Mouse (Mus musculus) testis, postnatal 10 days (tissue): ENCODE measurements at regions not wholly inside any gene's neighbourhood (a gene's known extent, or its start where the extent isn't known, plus 50 kb on each side); places are given as distances from the start of the nearest gene placed in this dataset.

Experiments used
- DNase-seq: peaks from one replicate; pipeline ENCODE4 v3.0.0; 2021; ENCODE audit warnings: low spot score

DNA sequence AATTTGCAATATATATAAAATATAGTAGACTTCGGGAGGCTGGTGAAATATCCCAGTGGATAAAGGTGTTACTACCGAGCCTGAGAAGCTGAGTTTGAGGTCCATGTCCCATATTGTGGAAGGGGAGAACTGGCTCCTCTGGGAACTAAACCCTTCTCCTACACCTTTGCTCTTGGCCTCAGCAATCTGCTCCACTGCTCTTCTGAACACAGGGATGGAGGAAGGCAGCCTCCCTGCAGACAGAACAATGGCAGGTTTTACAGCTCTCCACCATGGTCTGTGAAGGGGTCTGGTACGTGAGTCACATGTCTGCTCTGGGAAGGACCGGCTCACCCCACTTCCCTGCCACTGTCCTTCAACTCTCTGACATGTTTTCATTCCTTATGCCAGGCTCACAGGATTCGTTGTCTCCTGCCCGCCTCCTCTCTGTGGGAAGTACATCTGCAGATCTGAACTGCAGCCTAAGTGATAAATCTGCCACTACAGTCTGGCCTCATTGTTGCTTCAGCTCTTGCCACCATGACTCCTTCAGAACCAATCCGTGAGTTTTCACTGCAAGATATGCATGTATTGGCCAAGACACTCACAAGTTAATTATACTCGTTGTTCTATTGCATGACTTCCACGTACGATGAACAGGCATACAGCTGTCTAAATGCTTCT, 220.0 kb upstream of the Gm9767 start:
- DNase-seq: no peak

DNA sequence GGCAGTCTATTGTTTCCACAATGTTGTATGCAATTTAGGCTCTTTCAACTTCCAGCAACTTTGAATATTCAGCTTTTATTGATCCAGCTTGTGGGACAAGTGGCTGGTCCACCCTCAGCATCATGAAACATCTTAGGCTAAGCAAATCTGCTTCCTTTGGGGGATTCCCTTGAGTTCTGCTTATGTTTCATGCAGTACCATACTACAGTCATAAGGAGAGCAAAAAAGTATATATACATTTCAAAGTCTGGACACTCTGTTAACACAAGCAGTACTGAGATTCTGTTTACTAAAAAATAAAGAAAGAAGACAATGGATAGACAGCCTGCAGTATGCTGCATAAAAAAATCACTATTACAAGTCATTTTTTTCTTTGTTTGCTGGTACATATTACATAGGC, 233.7 kb upstream of the Gm9767 start:
- DNase-seq: no peak

DNA sequence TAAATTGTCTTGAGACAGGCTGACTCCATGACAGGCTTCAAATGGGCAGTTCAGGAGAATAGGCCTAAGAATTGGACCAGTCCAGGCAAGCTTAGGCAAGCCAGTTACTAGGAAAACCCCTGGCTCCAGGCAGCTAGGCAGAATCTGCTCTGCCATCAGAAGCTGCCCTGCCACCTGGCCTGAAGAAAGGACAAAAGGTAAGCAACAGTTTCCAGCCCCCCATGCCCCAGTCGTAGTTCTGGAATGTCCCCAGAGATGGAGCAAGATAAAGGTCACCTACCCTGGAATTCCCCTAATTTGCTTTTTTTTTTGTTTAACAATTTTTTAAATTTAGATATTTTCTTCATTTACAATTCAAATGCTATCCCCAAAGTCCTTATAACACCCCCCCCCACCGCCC, 248.8 kb upstream of the Gm9767 start:
- no peak for DNase-seq

DNA sequence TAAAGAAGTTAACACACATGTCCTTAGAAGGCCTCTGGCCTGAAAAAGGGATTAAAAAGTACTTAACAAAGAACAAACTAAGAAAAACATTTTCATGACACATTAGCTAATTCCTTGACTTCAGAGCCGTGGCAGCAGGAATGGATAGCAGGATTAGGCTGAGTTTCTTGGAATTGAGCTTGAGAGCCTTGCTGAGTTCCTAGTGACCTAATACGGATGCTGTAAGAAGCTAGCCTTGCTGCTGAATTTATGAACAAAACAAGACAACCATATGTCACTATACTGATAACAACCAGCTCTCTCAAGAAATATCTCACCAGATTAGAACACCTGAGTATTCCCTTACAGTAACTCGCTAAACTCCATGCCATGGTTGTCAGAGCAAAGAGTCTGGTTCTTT, 268.2 kb upstream of the Smlr1 start:
- no peak for DNase-seq

DNA sequence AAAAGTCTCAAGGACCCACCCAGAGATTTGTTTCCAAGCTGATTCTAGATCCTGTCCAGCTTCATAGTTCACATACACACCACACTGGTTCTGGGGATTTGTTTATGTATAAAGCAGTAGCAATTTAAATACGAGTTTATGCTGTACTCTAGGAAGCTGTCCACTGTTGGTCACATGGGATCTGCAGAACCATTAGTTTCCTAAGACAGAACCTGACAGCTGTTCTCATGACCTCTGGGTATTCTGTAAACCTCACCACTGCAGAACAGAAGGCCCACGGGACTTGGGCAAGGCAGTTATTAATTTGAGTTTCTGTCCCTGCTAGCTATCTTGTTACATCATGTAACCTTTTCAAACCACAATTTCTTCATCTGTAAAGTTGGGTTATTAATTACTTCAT, 265.4 kb upstream of the Smlr1 start:
- no peak for DNase-seq

DNA sequence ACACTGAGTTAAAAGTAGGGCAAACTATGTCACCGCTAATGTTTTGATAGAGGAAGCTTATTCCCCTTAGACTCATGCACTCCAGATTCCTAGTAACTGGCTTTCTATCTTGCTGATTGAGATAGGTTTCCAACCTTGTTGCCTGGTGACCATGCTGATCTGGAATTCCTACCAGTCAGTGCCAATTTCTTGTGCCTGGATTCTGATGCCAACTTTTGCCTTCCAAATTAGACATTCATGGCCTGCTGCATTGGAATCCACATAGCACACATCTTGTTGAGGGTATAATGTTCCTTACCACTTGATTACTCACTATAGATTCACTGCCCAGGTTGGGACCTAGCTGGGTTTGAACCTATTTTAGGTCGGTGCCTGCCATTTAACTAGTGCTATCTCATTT, 262.8 kb upstream of the Smlr1 start:
- no peak for DNase-seq

DNA sequence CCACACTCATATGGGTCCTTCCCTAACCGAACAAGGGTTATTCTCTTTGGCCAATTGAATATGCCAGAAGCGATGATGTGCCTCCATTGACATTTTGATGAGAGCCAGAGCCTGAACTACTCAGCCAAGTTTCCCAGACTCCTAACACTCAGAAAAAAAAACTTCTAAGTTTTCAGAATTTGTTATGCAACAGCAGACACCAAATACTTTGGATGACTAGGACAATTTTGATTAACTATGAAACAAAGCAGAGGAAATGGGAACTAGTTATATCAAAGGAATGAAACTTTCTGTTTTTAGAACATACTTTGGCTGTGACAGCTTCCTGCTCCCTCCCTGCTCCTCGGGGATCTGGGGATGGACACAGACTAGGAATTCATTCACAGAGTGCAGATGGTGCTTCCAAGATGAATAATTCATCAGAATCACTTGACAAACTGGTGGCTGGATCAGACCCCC, 254.3 kb upstream of the Smlr1 start:
- no peak for DNase-seq

DNA sequence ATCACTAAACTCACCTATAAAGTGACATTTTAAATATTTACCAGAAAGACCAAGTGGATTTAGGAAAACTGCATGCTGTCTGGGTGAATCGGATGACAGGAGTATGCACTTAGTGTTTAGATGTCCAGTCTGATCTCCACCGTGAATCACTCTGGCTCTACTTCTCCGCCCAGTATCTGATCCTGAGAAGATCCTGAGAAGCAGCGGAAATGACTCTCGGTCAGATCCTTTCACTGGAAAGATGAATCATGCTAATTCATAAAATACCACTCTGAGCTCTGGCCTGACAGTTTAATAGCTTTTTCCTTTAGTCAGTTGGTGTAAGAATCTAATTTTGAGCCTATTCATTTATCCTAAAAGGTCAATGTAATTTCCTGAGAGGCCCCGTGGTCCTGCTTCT, 252.6 kb upstream of the Smlr1 start:
- no peak for DNase-seq

DNA sequence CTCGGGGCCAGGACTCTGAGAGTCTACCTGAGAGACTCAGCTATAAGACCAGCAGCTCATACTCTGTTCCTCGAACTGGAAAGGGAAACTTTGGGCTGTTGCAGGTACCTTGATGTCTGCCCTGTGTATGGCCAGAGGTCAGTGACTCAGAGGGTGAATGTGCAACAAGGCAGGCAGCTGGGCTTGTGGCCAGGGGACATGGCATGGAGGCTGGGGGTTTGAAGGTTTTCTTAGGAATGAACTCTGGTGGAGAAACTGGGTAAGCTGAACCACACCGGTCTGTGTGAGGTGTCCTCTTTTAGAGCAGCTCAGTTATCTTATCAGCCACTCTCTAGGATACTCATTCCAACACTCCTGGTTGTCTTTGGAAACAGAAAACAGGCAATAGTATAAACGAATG, 251.9 kb upstream of the Smlr1 start:
- no peak for DNase-seq

DNA sequence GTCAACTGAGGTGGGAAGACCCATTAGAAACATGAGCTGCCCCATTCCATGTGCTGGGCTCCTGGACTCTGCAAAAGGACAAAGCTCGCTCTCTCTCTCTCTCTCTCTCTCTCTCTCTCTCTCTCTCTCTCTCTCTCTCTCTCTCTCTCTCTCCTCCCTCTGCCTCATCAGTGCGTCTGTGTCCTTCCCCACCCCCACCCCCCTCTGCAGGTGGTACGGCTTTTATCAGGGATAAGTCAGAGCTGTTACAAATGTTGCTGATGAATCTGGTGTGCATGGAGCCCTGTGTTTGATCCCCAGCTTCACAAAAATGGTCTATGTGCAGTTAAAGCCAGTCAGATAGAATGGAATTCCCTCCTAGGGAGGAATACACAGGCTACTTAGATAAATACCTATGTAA, 247.8 kb upstream of the Smlr1 start:
- no peak for DNase-seq

DNA sequence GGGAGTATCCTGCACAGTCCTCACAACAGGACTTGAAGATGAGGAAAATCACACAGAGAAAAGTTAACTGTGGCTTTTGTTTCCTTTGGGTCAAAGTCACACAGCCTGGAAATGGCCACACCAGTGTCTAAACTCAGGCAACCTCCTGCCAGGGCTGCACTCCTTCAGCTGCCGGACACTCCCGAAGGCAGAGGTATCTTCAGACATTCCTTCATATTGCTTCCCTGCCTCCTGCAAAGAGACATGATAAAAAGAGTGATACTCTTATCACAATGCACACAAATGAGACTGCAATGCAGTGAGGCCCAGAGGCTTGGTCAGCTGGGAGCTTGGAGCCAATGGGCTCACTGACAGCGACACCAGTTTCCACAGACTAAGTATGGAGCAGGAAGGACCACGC, 243.4 kb upstream of the Smlr1 start:
- DNase-seq: no peak

DNA sequence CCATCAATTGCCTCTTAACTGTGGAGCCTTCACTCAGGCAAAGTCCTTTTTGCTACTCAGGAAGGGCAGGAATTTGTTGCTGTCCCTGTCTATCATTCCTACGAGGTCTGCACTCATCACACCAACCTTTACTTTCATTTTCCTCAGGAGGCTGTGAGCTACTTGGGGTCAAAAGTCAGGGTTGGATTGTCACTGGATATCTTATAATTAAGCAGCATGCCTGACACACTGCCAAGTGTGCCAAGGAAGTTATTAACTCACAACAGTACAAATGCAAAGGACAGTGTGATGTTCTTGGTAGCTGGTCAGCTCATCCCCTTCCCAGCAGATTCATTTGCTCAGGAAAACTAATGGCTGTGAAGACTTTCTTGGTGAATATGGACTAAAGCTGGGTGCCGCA, 241.7 kb upstream of the Smlr1 start:
- no peak for DNase-seq

DNA sequence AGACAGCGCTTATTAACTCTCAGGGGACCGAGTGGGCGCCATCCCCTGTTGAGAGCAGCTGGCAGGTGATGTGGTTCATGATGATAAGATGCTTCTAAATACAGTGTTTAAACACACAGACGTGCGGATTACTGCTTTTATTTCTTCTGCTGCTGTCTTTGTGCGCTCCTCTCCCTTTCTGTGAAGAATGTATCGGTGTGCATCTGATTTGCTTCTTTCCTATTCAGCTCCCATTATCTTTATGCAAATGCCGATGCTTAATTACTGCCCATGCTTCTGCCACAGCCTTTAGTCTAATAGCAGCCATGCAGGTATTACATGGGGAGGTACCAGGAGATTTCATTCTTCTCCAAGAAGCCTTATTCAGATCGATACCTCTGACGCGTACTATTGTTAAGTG, 240.6 kb upstream of the Smlr1 start:
- no peak for DNase-seq

DNA sequence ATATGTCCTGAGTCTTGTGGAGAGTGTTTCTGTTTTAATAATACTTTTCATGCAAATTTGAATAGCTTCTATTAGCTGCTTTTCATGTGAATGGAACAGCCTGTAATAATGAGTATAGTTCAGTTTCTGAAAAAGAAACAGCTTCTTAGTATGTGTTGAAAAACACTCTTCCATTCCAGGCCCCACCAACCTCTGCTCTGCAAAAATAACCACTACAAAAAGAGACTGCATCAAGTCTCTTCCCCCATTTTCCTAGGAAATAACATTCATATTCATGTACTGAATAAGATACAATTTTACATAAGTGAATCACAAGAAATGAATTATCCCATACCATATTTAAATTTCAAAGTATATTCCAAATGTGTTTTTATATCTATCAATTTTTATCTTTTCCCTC, 234.0 kb upstream of the Smlr1 start:
- no peak for DNase-seq

DNA sequence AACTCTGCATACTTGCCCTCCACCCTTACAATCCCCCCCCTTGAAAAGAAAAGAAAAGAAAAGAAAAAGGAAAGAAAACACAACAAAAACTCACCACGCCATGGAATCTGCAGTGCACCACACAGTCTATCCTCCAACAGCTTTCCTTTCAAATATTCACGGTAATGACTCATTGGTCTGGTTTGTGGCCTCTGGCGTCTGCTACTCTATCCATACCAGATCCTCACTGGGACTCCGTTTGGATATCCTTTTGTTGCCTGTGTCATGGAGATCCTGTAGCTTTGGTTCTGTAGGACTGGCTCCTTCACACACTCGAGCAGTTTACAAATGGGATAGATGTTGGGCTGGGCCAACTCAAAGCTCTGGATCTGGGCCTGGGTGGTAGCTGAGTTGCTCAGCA, 232.4 kb upstream of the Smlr1 start:
- no peak for DNase-seq

DNA sequence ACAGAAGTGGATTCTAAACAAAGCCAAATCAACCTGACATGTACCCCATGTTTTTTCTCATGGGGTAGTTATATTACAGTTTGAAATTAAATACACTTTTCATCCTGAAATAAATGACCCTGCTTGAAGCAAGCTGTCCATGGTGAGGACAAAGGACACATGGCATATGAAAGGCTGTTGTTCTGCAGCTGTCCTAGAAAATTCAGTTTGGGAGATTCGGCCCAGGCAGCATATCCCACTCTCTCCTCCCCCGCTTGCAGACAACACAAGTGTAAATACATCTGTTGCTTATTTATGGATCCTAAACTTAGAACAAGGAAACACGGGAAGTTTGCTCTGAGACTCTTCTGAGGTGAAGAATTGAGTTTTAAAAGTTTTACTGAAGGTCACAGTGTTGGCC, 218.2 kb upstream of the Smlr1 start:
- DNase-seq: no peak

DNA sequence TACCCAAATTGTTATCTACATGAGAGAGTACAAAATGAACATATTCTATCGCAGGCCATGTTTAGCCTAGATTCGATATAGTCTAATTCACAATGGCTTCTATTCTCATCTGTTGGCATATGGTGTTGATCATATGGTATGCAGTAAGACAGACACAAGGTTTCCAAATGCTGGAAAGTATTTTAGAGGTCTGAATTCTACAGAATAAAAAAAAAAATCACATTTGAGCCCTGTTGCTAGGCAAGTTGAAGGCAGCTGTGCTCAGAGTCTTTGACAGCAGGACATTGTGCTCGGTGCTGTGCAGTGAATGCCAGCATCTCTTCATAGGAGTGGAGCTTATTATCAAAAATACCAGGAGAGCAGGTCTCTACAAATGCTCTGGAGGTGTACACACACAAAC, 206.6 kb upstream of the Smlr1 start:
- DNase-seq: no peak

DNA sequence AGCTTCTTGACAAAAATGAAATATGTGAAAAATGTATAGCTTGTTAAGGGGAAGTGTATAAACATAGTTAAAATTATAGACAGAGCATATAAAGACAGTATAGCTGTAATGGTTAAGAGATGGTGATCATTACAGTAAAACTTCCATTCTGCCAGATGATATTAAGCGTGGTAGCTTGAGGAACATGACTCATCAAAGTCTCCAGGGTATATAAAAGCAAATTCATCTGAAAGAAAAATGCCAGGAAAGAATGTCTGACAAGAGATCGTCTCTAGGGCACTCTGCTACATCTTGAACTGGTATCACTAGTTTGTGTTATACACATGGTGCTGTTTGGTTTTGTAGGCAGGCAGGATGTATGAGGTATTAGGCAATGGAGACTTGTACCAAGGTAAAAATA, 204.9 kb upstream of the Smlr1 start:
- no peak for DNase-seq

DNA sequence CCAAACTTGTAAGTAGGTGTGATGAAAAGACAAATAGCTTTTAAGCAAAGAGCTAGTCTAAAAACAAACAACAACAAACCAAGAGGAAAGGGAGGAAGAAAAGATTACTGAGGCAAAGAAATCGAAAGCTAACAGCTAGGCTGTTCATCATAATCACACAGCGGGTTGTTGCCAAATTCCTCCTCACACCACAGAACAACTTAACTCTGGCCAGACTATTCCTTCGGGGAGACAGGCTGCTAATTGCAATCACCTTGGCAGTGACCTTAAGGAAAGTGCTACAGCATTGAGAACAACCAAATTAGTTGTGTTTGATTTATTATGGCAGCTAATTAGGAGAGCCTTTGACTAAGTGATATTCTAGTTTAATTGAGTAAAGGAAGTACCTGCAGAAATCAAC, 194.4 kb upstream of the Smlr1 start:
- no peak for DNase-seq

DNA sequence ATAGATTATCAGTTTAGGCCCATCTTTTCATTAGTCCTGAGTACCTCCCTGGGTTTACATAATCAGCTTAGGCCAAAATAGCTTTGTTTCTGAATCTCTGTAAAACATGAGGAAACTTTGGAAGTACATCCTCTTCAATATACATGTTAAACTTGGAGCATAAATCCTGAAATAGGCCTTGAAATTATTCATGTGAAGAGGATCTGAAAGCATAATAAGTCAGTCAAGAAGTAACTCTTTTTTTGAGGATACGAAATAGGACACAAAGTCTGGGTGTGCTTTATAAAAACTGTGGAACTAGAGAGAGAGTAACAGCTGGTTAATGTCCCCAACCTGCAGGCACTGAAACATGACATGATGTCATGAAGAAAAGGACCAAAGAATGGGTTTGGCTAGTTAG, 187.9 kb upstream of the Smlr1 start:
- no peak for DNase-seq

DNA sequence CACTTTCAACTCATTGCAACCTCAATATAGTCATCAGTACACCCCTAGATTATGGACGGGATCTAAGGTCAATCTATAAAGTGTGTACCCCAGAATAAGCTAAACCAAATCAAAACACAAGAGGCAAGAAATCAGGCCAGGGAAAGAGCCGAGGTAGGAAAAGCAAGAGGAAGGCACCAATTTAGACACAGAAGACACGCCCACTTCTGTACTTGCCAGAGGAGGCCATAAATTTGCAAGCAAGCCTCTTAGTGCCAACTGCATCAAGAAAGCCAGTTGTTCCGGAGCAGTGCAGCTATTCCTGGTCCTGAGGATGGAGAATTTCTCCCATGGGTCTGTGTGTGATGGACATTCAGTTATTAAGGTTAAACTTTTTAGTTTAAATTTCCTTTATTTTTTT, 179.7 kb upstream of the Smlr1 start:
- no peak for DNase-seq

DNA sequence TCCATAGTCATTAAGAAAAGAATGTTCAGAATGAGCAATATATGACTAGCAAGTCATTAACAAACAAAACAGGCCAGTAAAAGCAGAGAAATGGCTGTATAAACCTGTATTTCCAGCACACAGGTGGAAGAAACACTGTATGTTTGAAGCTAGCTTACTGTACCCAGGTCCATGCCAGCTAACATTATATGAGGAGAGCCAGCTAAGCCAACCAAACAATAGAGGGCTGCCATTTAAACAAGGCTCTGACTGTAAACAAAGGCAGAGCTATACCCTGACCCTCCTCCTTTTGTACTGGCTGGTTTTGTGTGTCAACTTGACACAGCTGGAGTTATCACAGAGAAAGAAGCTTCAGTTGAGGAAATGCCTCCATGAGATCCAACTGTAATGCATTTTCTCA, 178.6 kb upstream of the Smlr1 start:
- DNase-seq: no peak

DNA sequence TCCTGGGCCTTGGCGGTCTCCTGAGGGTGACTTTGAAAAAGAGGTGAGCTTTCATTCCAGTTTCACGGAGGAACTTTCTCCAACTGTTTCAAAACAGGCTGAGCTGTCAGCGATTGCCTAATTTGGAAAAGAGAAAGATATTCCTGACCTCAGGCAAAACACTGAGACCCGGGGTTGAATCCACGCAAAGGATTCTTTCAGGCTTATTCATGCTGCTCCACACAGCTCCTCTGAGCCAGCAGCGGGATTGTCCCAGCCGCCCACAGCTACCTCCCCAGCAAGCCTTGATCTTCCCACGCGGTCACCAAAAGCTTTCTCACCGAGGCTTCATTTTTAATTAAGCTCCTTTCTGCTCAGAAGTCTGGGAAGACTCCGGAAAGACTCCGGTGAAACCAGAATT, 178.0 kb upstream of the Smlr1 start:
- DNase-seq: no peak

DNA sequence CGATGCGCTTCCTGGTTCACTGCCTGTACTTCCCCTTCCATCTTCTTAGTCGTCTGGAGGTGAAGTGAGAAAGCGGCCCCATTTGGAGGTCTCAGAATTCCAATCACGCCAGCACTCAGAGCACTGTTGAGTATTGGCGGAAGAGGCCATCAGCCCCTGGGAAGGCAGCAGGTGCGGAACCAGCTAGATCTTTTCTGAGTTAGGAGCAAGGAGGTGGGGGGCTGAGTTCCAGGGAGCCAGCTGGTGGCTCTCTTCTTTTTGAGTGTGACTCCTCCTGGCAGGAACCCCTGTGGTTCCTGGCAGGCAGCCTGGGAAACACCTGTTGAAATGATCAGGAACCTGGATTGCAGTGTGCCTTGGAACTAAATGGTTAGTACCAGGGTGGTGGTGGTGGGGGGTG, 171.9 kb upstream of the Smlr1 start:
- DNase-seq: no peak

DNA sequence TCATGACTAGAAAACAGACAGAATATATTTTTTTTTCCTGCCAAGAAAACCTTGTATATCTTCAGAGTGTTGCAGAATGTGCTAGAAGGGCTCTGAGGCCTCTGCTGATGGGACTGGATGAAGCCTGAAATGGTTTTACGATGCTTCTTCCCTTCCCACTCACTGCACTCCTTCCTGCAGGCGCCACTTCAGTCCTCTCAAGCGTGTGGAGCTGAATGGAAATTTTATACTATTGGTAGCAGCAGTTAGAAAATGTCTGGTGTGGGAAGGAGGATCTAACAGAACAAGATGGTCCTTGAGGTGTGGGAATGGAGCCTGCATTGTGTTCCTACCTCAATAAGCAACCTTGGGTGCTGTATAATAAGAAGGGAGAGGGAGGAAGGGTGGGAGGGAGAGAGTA, 166.1 kb upstream of the Smlr1 start:
- no peak for DNase-seq
